Mouse (Mus musculus) lung, postnatal 0 days (tissue): ENCODE data around the gene Aldh2.

Experiments
- CTCF ChIP-seq: IDR thresholded peaks from 2 replicates; pipeline ENCODE4 v1.5.1; 2016; ENCODE audit warnings: antibody characterized with exemption, mild to moderate bottlenecking
- EP300 ChIP-seq: IDR thresholded peaks from 2 replicates; pipeline ENCODE4 v1.6.1; 2016; ENCODE audit warnings: antibody characterized with exemption, mild to moderate bottlenecking, control low read depth

DNA sequence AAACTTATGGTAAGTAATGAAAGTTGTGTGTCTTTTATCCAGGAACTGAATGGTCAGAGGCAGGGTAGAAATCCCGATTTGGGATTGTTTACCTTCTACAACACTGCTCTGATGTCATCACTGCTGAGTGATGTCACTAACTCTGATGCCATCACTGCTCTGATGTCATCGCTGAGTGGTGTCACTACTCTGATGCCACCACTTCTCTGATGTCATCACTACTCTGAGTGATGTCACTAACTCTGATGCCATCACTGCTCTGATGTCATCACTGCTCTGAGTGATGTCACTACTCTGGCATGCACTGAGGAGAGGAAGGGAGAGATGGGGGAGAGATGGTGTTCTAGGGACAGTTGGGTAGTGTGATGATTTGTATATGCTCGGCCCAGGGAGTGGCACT is 31.2 kb downstream of the Aldh2 start:
- TF ChIP-seq CTCF (no peak), EP300 (no peak)
